Mouse (Mus musculus): Measurements from ENCODE around the gene Oaz2.

Gene Oaz2

GRCm38 (mm10) chr9:65734931-65735330 is 67.1 kb downstream of the Oaz2 start:
- DNase-seq (ENCODE audit: low read depth, low spot score): no peak
- H3K36me3 ChIP-seq (ENCODE audit: control insufficient read depth, insufficient read depth, low read length, poor library complexity, severe bottlenecking): no peaks in the 10 kb centered on the region
- H3K27me3 ChIP-seq (ENCODE audit: control insufficient read depth, insufficient read depth, low read length, poor library complexity, severe bottlenecking): no peaks in the 10 kb centered on the region

All from splenic B cell, adult 2 months (primary cell).